Mouse (Mus musculus): ENCODE measurements around the gene Hsf5.

Gene Hsf5

GRCm38 (mm10) chr11:87590841-87591525 lies 26.0 kb upstream of the Hsf5 start:
- peak; percentile 33 for DNase-seq (ENCODE audit: low read depth, low spot score)

GRCm38 (mm10) chr11:87591526-87592353 lies 25.2 kb upstream of the Hsf5 start, which contains the start of gene Mtmr4:
TSS of gene Mtmr4 (plus strand) at chr11:87592162.
- peak; percentile 100 for DNase-seq (ENCODE audit: low read depth, low spot score)

- DNase-seq (ENCODE audit: low read depth, low spot score), result no peak
These were observed 24.6 kb upstream of the Hsf5 start for GRCm38 (mm10) chr11:87592354-87592695.

GRCm38 (mm10) chr11:87592713-87593598 lies 24.0 kb upstream of the Hsf5 start:
- DNase-seq (ENCODE audit: low read depth, low spot score), result no peak

GRCm38 (mm10) chr11:87595327-87595841 lies 21.6 kb upstream of the Hsf5 start:
- DNase-seq (ENCODE audit: low read depth, low spot score), result peak; percentile 97

- peak; percentile 56 for DNase-seq (ENCODE audit: low read depth, low spot score)
These were observed 21.0 kb upstream of the Hsf5 start for GRCm38 (mm10) chr11:87595976-87596375.

GRCm38 (mm10) chr11:87596492-87596891 lies 20.5 kb upstream of the Hsf5 start:
- DNase-seq (ENCODE audit: low read depth, low spot score), result no peak

GRCm38 (mm10) chr11:87597061-87597460 lies 19.9 kb upstream of the Hsf5 start:
- DNase-seq (ENCODE audit: low read depth, low spot score), result no peak

GRCm38 (mm10) chr11:87599395-87600089 lies 17.4 kb upstream of the Hsf5 start:
- peak; percentile 47 for DNase-seq (ENCODE audit: low read depth, low spot score)

- DNase-seq (ENCODE audit: low read depth, low spot score), result no peak
These were observed 16.6 kb upstream of the Hsf5 start for GRCm38 (mm10) chr11:87600322-87600853.

- DNase-seq (ENCODE audit: low read depth, low spot score), result no peak
These were observed 14.7 kb upstream of the Hsf5 start for GRCm38 (mm10) chr11:87602234-87602633.

GRCm38 (mm10) chr11:87603571-87603970 lies 13.4 kb upstream of the Hsf5 start:
- DNase-seq (ENCODE audit: low read depth, low spot score), result no peak

GRCm38 (mm10) chr11:87609264-87609663 lies 7.7 kb upstream of the Hsf5 start:
- no peak for DNase-seq (ENCODE audit: low read depth, low spot score)

GRCm38 (mm10) chr11:87611547-87611946 lies 5.4 kb upstream of the Hsf5 start:
- no peak for DNase-seq (ENCODE audit: low read depth, low spot score)

- DNase-seq (ENCODE audit: low read depth, low spot score), result no peak
These were observed 3.0 kb upstream of the Hsf5 start for GRCm38 (mm10) chr11:87613972-87614371.

GRCm38 (mm10) chr11:87615551-87615950 lies 1.4 kb upstream of the Hsf5 start:
- DNase-seq (ENCODE audit: low read depth, low spot score), result no peak

- no peak for DNase-seq (ENCODE audit: low read depth, low spot score)
These were observed 1.0 kb upstream of the Hsf5 start for GRCm38 (mm10) chr11:87615952-87616351.

- peak; percentile 62 for DNase-seq (ENCODE audit: low read depth, low spot score)
These were observed 642 bp downstream of the Hsf5 start for GRCm38 (mm10) chr11:87617606-87618005.

- DNase-seq (ENCODE audit: low read depth, low spot score), result peak; percentile 44
These were observed 6.2 kb downstream of the Hsf5 start for GRCm38 (mm10) chr11:87623160-87623559.

GRCm38 (mm10) chr11:87629859-87630258 lies 12.9 kb downstream of the Hsf5 start:
- peak; percentile 79 for DNase-seq (ENCODE audit: low read depth, low spot score)

GRCm38 (mm10) chr11:87638793-87639192 lies 21.8 kb downstream of the Hsf5 start:
- peak; percentile 36 for DNase-seq (ENCODE audit: low read depth, low spot score)
